Mouse (Mus musculus): ENCODE measurements around the gene AC170998.1.
A peak's percentile ranks its signal among the peaks of the same experiment; 100 is the strongest.

The AC170998.1 gene

DNA sequence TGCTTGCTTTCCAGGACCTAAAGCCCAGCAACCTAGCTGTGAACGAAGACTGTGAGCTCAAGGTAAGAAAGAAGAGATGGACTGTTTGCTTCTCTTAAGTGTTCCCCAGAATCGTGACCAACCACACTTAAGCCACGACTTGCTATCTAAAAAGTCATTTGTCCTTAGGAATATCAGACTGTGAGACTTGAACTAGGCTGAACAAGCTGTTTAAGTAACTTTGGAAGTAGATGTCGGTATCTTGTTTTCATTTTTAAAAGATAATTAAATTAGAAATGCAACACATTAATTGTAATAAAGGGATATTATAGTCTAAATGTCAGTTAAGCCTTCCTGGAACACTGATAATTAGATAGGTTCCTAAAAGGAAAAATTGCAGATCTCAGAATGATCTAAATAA, at the start of gene AC170998.1:
AC170998.1 (plus strand) TSS at position 301 of the 400 bp plus-strand sequence.
- no peak for DNase-seq

DNA sequence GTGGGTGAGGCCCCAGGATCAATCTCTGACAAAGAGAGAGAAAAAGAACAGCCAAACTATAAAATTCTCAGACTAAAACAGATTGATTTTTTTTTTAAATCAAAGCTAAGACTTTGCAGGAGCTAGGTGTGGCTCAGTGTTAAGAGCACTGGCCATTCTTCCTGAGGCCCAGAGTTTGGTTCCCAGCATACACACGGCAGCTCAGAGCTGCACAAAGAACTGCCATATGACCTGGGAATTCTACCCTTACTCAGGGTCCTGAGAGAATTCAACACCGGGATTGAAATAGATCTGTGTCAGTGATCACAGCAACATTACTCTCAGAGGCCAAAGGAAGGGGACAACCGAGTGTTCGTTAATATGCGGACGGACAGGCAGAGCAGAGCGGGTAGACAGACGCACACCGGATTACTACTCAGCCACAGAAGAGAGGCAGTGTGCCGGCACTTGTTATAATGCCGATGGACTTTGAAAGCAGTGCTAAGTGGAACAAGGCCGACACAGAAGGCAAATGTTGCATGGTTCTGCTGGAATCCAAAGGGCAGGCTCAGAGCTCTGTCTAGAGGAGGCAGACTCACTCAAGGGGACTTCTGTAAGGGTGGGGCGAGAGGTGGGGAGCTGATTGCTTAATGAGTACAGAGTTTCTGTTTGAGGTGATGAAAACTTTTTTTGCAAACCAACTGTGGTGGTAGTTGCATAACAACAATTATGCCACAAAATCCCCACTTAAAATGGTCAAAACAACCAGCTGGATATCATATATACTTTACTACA, 43.4 kb upstream of the AC170998.1 start:
- no peak for DNase-seq

DNA sequence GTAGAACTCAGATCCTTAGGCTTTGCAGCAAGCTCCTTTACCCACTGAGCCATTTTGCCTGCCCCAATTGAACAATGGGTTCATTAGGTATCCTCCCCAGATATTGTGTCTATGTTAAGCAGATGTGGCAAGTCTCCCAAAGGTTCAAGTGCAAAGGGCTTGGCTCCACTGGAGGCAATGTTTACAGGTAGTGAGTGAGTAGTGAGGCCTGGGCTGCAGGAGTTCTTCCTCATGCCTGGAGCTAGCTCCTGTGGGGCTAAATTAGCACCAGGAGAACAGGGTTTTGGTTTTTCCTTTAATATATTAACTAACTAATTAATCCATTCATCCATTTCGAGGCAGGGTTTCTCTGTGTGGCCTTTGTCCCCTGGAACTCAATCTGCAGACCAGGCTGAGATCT, 42.3 kb upstream of the AC170998.1 start:
- DNase-seq = no peak

DNA sequence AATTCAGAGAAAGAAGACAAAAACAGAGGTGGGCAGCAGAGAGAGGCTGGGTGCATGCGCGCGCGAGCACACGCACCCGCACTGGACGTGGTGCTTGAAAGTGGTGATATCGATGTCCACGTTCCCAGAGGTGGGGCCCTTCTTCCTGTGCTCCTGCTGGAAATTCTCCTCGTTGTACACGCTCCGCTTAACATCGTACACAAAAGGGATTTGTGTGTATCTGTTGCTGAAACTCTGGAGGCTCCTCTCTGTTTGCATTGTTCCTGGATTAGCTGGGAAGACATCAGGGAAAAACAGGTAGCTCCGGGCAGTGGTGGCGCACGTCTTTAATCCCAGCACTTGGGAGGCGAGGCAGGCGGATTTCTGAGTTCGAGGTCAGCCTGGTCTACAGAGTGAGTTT, 41.3 kb upstream of the AC170998.1 start:
- DNase-seq = no peak

DNA sequence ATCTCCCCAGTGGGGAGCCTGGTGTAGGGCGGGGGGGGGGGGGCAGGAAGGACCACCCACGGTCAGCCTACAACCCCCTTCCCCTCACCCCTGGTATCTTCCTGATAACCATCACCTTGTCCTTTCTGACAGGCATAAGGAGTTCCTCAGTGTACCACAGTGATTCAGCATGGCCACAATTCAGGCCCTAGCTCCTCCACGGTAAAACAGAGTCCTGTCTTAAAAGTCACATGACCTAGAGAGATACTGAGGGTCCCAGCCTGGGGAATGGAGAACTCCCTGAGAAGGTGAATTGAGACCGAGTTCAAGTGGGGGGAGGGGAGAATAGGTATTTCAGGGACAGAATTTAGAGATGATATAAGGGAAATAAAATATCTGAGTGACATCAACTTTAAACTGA, 38.5 kb upstream of the AC170998.1 start:
- DNase-seq = no peak

- no peak for DNase-seq
Observed at GRCm38 (mm10) chr17:28689586-28690283, 36.1 kb upstream of the AC170998.1 start, which contains the start of gene Slc26a8. Gene Slc26a8 (minus strand): TSS chr17:28690233.

GRCm38 (mm10) chr17:28690776-28691686, 34.9 kb upstream of the AC170998.1 start, which contains the start of gene Mapk14:
Gene Mapk14 (plus strand): TSS chr17:28691329.
- DNase-seq = peak; percentile 100

- DNase-seq = peak; percentile 57
Observed at GRCm38 (mm10) chr17:28691687-28692340, 34.1 kb upstream of the AC170998.1 start.

- peak; percentile 57 for DNase-seq
Observed at GRCm38 (mm10) chr17:28692341-28692710, 33.6 kb upstream of the AC170998.1 start.

DNA sequence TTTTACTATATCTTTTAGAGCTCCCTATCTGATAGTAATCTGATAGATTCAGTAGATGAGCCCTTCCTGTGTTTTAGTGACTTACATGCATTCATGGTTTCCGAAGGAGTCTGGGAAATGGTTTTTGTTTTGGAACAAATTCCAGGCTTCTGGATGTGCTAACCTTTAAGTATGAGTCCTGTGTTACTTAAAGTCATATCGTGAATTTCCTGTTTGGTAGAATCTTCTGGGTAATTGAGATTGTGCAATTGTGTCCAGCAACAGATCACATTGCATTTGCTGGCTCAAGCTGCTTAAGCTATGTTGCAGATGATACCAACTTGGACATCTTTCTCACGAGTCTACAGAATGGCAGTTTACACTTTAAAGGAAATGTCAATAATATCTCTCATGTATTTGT, 32.8 kb upstream of the AC170998.1 start:
- DNase-seq = no peak

GRCm38 (mm10) chr17:28694078-28694477, 31.8 kb upstream of the AC170998.1 start:
- DNase-seq = no peak

DNA sequence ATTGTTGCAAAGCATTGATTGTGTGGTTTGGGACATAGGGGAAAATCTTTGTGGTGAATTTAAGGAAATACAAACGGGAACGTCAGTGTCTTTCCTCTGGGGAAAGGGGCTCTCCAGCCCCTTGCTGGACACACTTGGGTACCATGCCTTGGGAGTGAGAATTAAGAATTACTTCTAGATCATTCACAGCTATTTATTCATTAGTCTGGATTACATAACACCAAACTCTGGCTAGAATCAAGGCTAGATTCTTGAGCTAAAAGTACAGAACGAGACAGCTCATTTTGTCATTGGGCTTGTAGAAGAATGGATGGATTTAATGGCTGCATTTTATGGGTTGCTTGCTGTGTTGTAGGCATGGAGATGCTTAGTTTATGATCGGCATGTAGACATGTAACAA, 31.1 kb upstream of the AC170998.1 start:
- DNase-seq = no peak

GRCm38 (mm10) chr17:28696641-28697040, 29.2 kb upstream of the AC170998.1 start:
- no peak for DNase-seq

DNA sequence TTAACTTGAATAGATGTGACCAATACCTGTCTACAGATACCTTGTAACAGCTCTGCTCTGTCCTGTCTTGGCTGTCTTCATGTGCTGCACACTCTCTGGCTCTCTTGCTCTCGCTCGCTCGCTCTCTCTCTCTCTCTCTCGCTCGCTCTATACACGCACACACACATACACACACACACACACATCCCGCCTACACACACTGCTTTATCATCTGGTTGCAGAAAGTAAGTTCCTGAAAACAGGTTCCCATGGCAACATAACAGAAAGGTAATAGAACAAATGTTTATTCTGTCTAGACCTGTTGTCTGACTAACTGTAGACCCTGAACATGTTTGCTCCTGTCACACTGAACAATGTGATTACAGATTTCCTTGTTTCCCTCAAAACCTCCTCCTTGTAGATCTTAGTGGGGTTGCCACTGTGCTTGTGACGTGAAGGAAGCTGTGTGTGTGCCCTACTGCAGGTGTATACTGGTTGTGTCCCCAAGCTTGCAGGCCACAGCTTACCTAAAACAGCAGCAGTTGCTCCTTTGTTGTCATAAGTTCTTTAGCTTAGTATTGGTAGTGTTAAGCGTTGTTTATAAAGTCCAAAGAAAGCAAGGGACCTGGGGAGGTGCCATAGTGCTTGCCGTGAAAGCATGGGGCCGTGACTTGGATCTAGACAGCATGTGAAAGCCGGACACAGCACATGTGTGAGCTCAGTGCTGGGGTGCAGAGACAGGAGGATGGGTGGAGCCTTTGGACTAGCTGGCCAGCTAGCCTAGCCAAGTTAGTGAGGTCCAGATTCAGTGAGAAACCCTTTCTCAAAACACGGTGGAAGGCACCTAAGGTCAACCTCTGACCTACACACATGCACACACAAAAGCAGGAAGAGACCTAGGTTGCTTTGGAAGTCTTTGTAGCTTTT, 28.3 kb upstream of the AC170998.1 start:
- no peak for DNase-seq

- DNase-seq = no peak
Observed at GRCm38 (mm10) chr17:28698245-28698644, 27.6 kb upstream of the AC170998.1 start.

GRCm38 (mm10) chr17:28698672-28699071, 27.2 kb upstream of the AC170998.1 start:
- no peak for DNase-seq

- DNase-seq = no peak
Observed at GRCm38 (mm10) chr17:28699789-28700188, 26.1 kb upstream of the AC170998.1 start.

- DNase-seq = no peak
Observed at GRCm38 (mm10) chr17:28701171-28701570, 24.7 kb upstream of the AC170998.1 start.

DNA sequence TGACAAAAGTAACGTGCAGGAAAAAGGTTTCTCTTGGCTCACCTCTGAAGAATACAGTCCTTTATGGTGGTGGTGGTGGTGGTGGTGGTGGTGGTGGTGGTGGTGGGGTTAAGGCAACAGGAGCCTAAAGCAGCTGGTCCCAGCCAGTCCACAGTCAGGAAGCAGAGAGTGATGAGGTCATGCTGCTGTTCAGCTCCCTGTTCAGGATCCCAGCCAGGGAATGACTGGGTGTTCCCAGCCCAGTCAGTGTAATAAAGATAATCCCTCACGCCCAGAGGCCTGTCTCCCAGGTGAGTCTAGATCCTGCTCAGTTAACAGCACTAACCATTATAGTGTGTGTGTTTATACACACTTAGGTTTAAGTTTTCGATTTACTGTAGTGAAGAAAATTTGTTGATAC, 24.1 kb upstream of the AC170998.1 start:
- no peak for DNase-seq

DNA sequence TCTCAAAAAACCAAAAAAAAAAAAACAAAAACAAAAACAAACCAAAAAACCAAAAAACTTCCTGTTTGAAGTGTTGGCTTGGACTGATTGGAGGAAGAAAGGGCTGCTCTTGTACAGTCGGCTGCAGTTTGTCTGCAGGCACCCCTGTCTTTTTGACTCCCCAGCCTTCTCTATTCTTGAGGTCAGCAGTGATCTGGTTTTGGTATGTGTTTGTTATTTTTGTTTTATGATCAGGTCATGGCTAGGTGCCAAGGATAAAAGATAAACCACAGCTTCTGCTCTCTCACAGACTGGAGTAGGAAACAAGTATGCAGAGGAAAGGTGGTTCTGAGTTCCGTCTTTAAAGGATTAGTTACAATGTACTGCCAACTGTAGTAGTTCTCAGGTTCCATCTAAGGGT, 23.2 kb upstream of the AC170998.1 start:
- no peak for DNase-seq

DNA sequence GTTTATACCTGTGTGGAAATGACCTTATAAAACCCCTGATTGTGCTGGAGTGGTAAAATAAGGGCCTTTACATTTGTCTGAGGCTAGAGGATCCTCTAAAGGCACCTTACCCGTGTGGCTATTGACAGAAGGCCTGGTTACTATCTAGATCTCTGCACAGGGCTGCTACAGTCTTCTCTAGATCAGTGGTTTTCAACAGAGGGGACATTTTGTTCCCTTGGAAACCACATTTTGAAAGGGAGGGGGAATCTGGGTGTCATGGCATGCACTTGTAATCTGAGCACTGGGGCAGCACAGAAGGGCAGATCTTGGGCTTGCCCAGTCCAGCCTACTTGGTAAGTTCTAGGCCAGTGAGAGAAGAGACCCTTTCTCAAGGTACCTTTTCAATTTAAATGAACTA, 19.2 kb upstream of the AC170998.1 start:
- no peak for DNase-seq

All from lung, postnatal 14 days (tissue).